Mouse (Mus musculus): Measurements from ENCODE around the gene Gemin8.

GRCm38 (mm10) chrX:166198266-166198665 lies 28.0 kb downstream of the Gemin8 start:
- TF ChIP-seq POLR2A (IDR thresholded peaks at IDR 0.05; ENCODE audit: insufficient read depth, low read length) (no peak), CTCF (IDR thresholded peaks at IDR 0.05; ENCODE audit: low read depth, low read length) (no peak), EP300 (IDR thresholded peaks at IDR 0.05; ENCODE audit: insufficient read depth, low read depth, low read length) (no peak)
